Mouse (Mus musculus): ENCODE measurements around the gene Ttc7b.

- no peak for TF ChIP-seq GABPA (IDR thresholded peaks at IDR 0.05; ENCODE audit: low read depth, low read length)
- no peak for TF ChIP-seq USF1 (IDR thresholded peaks at IDR 0.05; ENCODE audit: low read depth, low read length)
- TF ChIP-seq RCOR1 (IDR thresholded peaks at IDR 0.05; ENCODE audit: low read depth, low read length) = no peak
- no peak for TF ChIP-seq POLR2A (IDR thresholded peaks at IDR 0.05; ENCODE audit: control insufficient read depth in 1 of 2, insufficient read depth in 1 of 2, low read depth in 1 of 2, low read length in 2 of 2, poor library complexity in 1 of 2)
- TF ChIP-seq ZNF384 (IDR thresholded peaks at IDR 0.05; ENCODE audit: low read depth, low read length) = no peak
- no peak for TF ChIP-seq CHD1 (IDR thresholded peaks at IDR 0.05; ENCODE audit: low read depth, low read length)
- TF ChIP-seq CTCF (IDR thresholded peaks at IDR 0.05 in 2 of 3, conservative IDR thresholded peaks at IDR 0.05 in 1 of 3; ENCODE audit: control insufficient read depth in 1 of 3, insufficient read depth in 1 of 3, low read depth in 2 of 3, low read length in 3 of 3, poor library complexity in 1 of 3, severe bottlenecking in 1 of 3) = no peak
- no peak for TF ChIP-seq EP300 (IDR thresholded peaks at IDR 0.05; ENCODE audit: low read depth in 1 of 2, low read length in 2 of 2)
- TF ChIP-seq E2F4 (IDR thresholded peaks at IDR 0.05; ENCODE audit: borderline replicate concordance, low read depth, low read length) = no peak
- TF ChIP-seq RAD21 (IDR thresholded peaks at IDR 0.05; ENCODE audit: low read depth, low read length) = no peak
- no peak for TF ChIP-seq GATA1 (IDR thresholded peaks at IDR 0.05; ENCODE audit: low read depth, low read length)
Observed at GRCm38 (mm10) chr12:100325212-100325611, 195.4 kb downstream of the Ttc7b start.
